Mouse (Mus musculus) kidney, adult 10 weeks (tissue): Measurements from ENCODE around the gene Strbp. TPM values are rescaled to one million over a fixed set of nuclear protein-coding genes. Genes with fewer than 3 reads are reported as not detected.

Source experiments
- polyA plus RNA-seq: library from polyadenylated mRNA; stranded (reverse); fragments of 350-450 nt; fragmentation: Illumina TruSeq; extraction: RNeasy Lipid Tissue Mini Kit (QIAGEN cat#74804); gene quantifications from one replicate; pipeline ENCODE4 v1.2.3, GENCODE M21; 2014; ENCODE audit warnings: low read depth, low replicate concordance

Strbp gene
- polyA plus RNA-seq: 120 TPM

DNA sequence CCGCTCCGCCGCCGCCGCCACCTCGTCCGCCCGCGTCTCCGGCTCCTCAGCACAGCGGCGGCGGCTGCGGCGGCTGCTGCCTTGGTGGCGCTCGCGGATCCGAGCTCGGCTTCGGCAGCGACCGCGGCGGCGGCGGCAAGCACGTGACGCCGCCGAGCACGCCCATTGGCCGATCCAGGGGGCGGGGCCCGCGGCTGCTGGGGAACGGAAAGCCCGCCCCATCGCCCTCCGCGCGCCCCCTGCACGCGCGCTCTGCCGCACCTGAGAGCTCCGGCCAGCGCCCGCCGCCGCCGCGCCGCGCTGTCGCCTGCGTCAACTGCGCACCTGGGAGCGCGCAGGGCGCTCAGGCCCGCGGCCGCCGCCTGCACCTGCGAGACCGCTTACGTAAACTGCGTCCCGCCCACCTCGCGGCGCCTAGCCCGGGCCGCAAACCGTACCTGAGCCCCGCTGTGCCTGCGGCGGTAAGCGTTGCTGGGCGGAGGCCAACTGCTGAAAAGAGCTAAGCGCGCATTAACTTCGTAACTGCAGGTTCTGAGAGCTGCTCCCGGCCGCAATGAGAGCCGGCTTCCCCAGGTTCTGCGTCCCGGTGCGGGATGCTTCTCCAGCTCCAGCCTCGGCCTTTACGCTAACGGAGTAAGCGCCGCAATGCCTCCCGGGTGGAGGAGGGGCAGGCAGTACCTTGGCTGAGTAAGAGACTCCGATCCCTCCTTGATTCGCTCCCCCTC is at the start of gene Strbp:
Gene Strbp, minus strand, starts transcription at position 630 of the 725 bp plus-strand sequence.

GRCm38 (mm10) chr2:37516030-37516710 is 187.5 kb downstream of the Strbp start, which contains the start of gene Gpr21:
TSS of gene Gpr21 (plus strand) at chr2:37516332.

DNA sequence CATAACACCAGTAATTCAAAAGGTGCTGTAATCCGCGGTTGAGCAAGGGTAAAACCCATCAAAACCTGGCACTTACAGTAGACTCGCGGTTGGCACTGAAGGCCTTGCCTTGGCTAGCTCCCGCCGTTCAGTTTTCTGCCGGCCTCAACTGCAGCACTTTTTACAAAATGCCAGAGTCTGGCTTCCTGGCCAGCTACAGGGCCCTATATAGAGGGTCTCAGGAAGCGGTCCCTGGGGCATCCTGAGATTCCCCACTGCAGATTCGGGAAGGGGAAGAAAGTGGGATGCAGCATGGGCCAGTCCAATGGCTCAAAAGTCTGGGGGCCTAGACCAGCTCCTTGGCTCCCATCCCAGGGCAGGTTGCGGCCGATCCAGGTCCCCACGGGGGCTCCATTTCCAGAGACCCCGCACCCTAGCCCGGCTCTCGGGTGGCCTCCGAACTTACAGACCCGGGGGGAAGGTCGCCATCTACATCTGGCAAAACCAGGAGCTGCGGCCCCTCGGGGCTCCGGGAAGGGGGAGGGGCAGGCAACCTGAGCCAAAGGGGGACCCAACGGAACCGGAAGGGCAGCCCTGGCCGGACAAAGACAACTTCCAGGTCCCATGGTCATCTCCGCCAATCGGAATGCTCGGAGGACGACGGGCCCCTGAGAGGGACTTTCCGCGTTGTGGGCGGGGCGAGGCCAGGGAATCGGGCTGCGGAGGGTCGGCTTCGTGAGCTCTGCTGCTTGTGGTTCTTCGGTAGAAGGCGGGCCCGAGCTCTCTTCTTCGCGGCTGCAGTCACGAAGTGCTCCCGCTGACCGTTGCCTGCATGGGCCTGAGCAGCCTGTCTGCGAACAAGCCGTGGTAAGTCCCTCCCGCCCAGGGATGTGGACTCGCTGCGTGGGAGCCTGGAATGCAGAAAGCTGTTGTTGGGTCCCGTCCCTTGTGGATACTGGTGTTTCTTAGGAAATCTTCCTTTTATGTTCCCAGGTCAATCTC is 260.8 kb downstream of the Strbp start, which contains the start of the genes Zbtb26, Zbtb6 and Rabgap1:
Gene Zbtb26, minus strand, starts transcription at position 525 of the 981 bp plus-strand sequence.
Gene Zbtb6, minus strand, starts transcription at position 561 of the 981 bp plus-strand sequence.
Gene Rabgap1, plus strand, starts transcription at position 669 of the 981 bp plus-strand sequence.

Other genes with a start within 250 kb of the Strbp start
- 0.32 TPM for gene Gpr21, start 187.5 kb downstream of the Strbp start, polyA plus RNA-seq
- 0.28 TPM for gene Crb2, start 72.4 kb upstream of the Strbp start, polyA plus RNA-seq